Mouse (Mus musculus): Measurements from ENCODE around the gene Ifna15. TPM values are rescaled to one million over a fixed set of nuclear protein-coding genes. Genes with fewer than 3 reads are reported as not detected.
A peak's percentile ranks its signal among the peaks of the same experiment; 100 is the strongest.

Ifna15 gene
- total and polyA plus RNA-seq, 3 experiments: not detected

- 0 out of 2 replicates have a peak, but pooled peaks have one; percentile 16 for TF ChIP-seq JUN (IDR thresholded peaks at IDR 0.05; ENCODE audit: insufficient read depth, low read depth, low read length)
- peak; percentile 91; the same call in 1 of the 2 replicates for TF ChIP-seq IRF4 (IDR thresholded peaks at IDR 0.05; ENCODE audit: low read depth, low read length)
- TF ChIP-seq GABPA (IDR thresholded peaks at IDR 0.05; ENCODE audit: insufficient replicate concordance, low read depth, low read length): no peak
- no peak for TF ChIP-seq MYC (IDR thresholded peaks at IDR 0.05; ENCODE audit: low read depth, low read length)
- no peak for TF ChIP-seq ZC3H11A (IDR thresholded peaks at IDR 0.05; ENCODE audit: low read depth, low read length)
- peak; percentile 35; the same call in 1 of the 2 replicates for TF ChIP-seq BHLHE40 (IDR thresholded peaks at IDR 0.05; ENCODE audit: low read depth, low read length)
- no peak for TF ChIP-seq PAX5 (IDR thresholded peaks at IDR 0.05; ENCODE audit: low read length)
- no peak for TF ChIP-seq CHD1 (IDR thresholded peaks at IDR 0.05; ENCODE audit: low read depth, low read length)
- TF ChIP-seq MXI1 (IDR thresholded peaks at IDR 0.05; ENCODE audit: low read depth, low read length): peak; percentile 34; the same call in 1 of the 2 replicates
- TF ChIP-seq NELFE (IDR thresholded peaks at IDR 0.05; ENCODE audit: low read depth, low read length): no peak; the same call in 1 of the 2 replicates
Observed at GRCm38 (mm10) chr4:88550161-88550945, 7.7 kb downstream of the Ifna15 start (continued).

DNA sequence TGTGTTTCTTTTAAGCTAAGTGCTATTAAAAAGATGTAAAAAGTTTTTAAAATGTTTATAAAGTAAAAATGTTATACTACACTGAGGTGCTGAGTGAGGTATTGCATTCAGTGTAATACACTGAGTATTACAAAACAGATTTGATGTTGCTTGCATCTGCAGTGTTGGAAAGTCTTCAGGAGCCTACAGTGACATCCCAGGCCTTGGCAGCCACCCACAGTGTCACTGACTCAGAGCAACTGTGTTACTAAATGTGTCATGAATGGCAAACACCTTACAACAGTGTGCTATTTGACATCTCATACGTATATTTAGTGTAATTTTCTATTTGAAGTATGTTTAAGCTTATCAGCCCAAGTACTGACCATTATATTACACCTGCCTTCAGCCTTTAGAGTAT, 10.1 kb downstream of the Ifna15 start:
- H3K27me3 ChIP-seq (replicated peaks): no peaks in the 10 kb centered on the region
- TF ChIP-seq CHD1 (IDR thresholded peaks at IDR 0.05; ENCODE audit: low read depth, low read length) (no peak), KAT2A (IDR thresholded peaks at IDR 0.05; ENCODE audit: insufficient replicate concordance, low read length) (no peak), SIN3A (IDR thresholded peaks at IDR 0.05; ENCODE audit: low read length) (no peak), PAX5 (IDR thresholded peaks at IDR 0.05; ENCODE audit: low read length) (no peak), JUN (IDR thresholded peaks at IDR 0.05; ENCODE audit: insufficient read depth, low read depth, low read length) (no peak), ZMIZ1 (IDR thresholded peaks at IDR 0.05; ENCODE audit: low read depth, low read length) (no peak), JUND (conservative IDR thresholded peaks at IDR 0.05; ENCODE audit: low read depth, low read length) (no peak), MEF2A (IDR thresholded peaks at IDR 0.05; ENCODE audit: borderline replicate concordance, low read depth, low read length) (no peak), IRF4 (IDR thresholded peaks at IDR 0.05; ENCODE audit: low read depth, low read length) (no peak), MAFK (IDR thresholded peaks at IDR 0.05; ENCODE audit: insufficient replicate concordance, low read length) (no peak), MXI1 (IDR thresholded peaks at IDR 0.05; ENCODE audit: low read depth, low read length) (no peak), UBTF (IDR thresholded peaks at IDR 0.05; ENCODE audit: low read depth, low read length) (no peak), GABPA (IDR thresholded peaks at IDR 0.05; ENCODE audit: insufficient replicate concordance, low read depth, low read length) (no peak), POLR2AphosphoS2 (IDR thresholded peaks at IDR 0.05; ENCODE audit: low read depth, low read length) (no peak), NRF1 (IDR thresholded peaks at IDR 0.05; ENCODE audit: low read depth, low read length) (no peak), CTCF (conservative IDR thresholded peaks at IDR 0.05 in 1 of 2, IDR thresholded peaks at IDR 0.05 in 1 of 2; ENCODE audit: low read depth in 2 of 2, low read length in 2 of 2) (no peak), SMC3 (IDR thresholded peaks at IDR 0.05; ENCODE audit: low read depth, low read length) (no peak)
- no peak overlapping the region for H3K9ac ChIP-seq (ENCODE audit: insufficient read depth, low read depth)
- in situ Hi-C loops (cut with MboI; ENCODE audit: low pct_ligation_motif_present, low pct_unique_long_range_greater_than_20kb, low sequenced_read_pairs) (loop anchor here (25.0 kb wide), 3 partner anchors 186 to 761 kb away; no protein-coding TSS in a partner anchor), dilution Hi-C loops (cut with MboI; ENCODE audit: extremely low pct_ligation_motif_present, extremely low pct_unique_long_range_greater_than_20kb, low sequenced_read_pairs) (no loop called here)
- DNase-seq (ENCODE audit: extremely low read depth): no peak
- H3K79me2 ChIP-seq (replicated peaks; ENCODE audit: control insufficient read depth, extremely low read depth, insufficient read depth, poor library complexity, severe bottlenecking): no peaks in the 10 kb centered on the region
- H3K4me3 ChIP-seq (replicated peaks in 1 of 3; ENCODE audit: low read depth in 2 of 3, low read length in 2 of 3, poor library complexity in 1 of 3): no peak overlapping the region
- H3K36me3 ChIP-seq (replicated peaks in 1 of 2; ENCODE audit: control insufficient read depth in 1 of 2, insufficient read depth in 1 of 2, low read length in 1 of 2): no peaks in the 10 kb centered on the region
- H3K9me3 ChIP-seq (replicated peaks; ENCODE audit: low read length): no peaks in the 10 kb centered on the region
- H3K27ac ChIP-seq (ENCODE audit: insufficient read depth, low read depth): no peak overlapping the region
- H3K4me1 ChIP-seq (ENCODE audit: control insufficient read depth in 1 of 2, insufficient read depth in 2 of 2): peaks cover 0 to 9% of the 10 kb centered on the region in 2 experiments; a peak in 2 of 4 replicates
- no peak overlapping the region for H3K4me2 ChIP-seq (ENCODE audit: insufficient read depth, low read depth, poor library complexity, severe bottlenecking)

Data from CH12.LX (cell line).